Mouse (Mus musculus) testis, adult 2 months (tissue): ENCODE measurements at regions not wholly inside any gene's neighbourhood (a gene's known extent, or its start where the extent isn't known, plus 50 kb on each side); places are given as distances from the start of the nearest gene placed in this dataset.

Experiments used
- H3K27ac ChIP-seq: fragments of 200-500 bp; 2 replicates; pipeline ENCODE4 v1.5.1; 2012; ENCODE audit warnings: low read depth, low read length; ENCODE audit not compliant: control insufficient read depth, insufficient read depth
- H3K27me3 ChIP-seq: fragments of 200-500 bp; 2 replicates; pipeline ENCODE4 v1.6.1; 2012; ENCODE audit warnings: mild to moderate bottlenecking, low read length, moderate library complexity; ENCODE audit not compliant: control insufficient read depth, insufficient read depth
- H3K36me3 ChIP-seq: fragments of 200-500 bp; 2 replicates; pipeline ENCODE4 v1.6.1; 2012; ENCODE audit warnings: mild to moderate bottlenecking, low read length; ENCODE audit not compliant: control insufficient read depth, insufficient read depth
- H3K4me1 ChIP-seq: fragments of 200-500 bp; 2 replicates; pipeline ENCODE4 v1.6.1; 2012; ENCODE audit warnings: low read length; ENCODE audit not compliant: control insufficient read depth, insufficient read depth
- H3K4me3 ChIP-seq: fragments of 200-500 bp; 2 replicates; pipeline ENCODE4 v1.5.1; 2012; ENCODE audit warnings: low read depth, mild to moderate bottlenecking, low read length, moderate library complexity, mixed read lengths; ENCODE audit not compliant: control insufficient read depth
- CTCF ChIP-seq: fragments of 200-500 bp; IDR thresholded peaks from 2 replicates; pipeline ENCODE4 v1.5.1; 2012; ENCODE audit warnings: low read depth, mild to moderate bottlenecking, inconsistent platforms, low read length, moderate library complexity; ENCODE audit not compliant: control insufficient read depth, insufficient read depth, insufficient replicate concordance
- POLR2A ChIP-seq: fragments of 200-500 bp; IDR thresholded peaks from 2 replicates; pipeline ENCODE4 v1.6.1; 2012; ENCODE audit warnings: low read depth, mild to moderate bottlenecking, inconsistent platforms, low read length, moderate library complexity; ENCODE audit not compliant: control insufficient read depth

DNA sequence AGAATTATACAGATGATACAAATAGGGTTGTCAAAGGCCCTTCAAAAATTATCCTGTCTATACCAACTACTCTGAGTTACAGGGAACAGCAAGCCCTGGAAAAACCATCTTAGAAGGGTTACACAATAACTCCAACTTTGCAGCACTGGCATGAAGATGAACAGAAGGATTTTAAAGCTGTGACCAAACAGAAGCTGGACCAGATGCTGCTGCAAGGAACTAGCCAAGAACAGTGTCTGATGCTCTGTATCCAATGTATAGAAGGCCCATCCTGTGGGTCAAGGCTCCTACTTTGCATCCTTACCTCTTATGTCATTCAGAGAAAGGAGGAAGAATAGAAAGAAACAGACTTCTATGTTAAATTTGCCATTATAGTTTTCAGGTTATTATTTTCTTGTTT, 231.3 kb downstream of the AI593442 start:
- TF ChIP-seq CTCF: no peak
- TF ChIP-seq POLR2A: no peak
- Histone ChIP-seq H3K27ac (no peak overlapping the region), H3K4me3 (no peak overlapping the region), H3K27me3 (no peaks in the 10 kb centered on the region), H3K4me1 (no peaks in the 10 kb centered on the region), H3K36me3 (no peaks in the 10 kb centered on the region)

DNA sequence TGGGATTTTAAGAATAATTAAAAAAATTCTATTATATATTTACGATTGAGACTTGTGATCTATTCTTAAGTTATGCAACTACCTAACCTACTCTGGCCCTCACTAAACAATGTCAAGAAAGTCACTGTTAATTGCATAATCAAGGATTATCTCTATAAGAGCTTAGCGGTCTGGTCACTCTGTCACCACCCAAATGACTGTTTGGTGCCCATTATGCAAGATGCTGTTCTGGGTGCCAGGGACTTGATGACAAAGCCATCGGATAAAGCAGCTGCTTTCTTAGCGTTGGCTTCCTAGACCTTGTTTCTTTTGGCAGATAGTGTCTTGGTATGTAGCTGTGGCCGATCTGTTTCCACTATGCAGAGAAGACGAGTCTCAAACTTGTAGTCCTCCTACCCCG, 236.4 kb downstream of the AI593442 start:
- Histone ChIP-seq H3K36me3 (no peaks in the 10 kb centered on the region), H3K4me3 (no peak overlapping the region), H3K4me1 (no peaks in the 10 kb centered on the region), H3K27me3 (no peaks in the 10 kb centered on the region), H3K27ac (no peak overlapping the region)
- TF ChIP-seq POLR2A (no peak), CTCF (no peak)

DNA sequence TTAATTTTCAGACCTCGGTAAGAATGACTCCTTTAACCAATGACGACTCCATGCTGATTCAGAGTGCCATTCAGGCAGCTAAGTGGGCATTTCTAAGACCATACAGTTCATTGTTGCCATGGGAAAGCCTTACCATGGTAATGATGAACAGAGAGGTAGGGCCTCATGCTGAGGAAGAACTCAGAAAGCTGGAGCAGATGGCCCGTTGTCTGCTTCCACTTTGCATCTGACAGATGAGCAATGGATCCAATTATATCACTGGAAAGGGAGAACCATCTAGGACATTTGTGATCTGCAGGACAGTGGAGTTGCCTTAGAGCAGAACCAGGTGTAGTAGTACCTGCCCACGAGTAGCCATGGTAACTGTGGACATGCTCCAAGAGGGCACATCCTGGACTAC, 245.4 kb downstream of the AI593442 start:
- Histone ChIP-seq H3K27ac (no peak overlapping the region), H3K4me1 (no peaks in the 10 kb centered on the region), H3K4me3 (no peak overlapping the region), H3K36me3 (no peaks in the 10 kb centered on the region), H3K27me3 (no peaks in the 10 kb centered on the region)
- TF ChIP-seq CTCF (no peak), POLR2A (no peak)

DNA sequence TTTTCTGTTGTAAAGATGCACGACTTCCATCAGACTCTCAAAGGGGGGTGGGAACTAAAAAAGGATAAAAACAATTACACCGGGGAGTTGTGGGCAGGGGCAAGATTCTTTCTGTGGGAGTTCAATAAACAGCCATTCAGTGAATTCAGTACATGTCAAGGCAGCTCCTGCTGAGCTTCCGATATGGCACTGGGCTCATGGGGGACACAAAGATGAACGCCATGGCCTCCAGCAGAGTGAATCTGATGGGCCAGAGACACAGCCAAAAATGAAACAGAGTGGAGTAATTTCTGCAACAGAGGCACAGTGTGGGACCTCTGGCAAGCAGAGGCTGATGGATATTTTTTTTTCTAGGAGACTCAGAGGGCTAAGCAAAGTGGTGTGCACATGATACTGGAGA, 254.2 kb downstream of the AI593442 start:
- Histone ChIP-seq H3K4me1 (no peaks in the 10 kb centered on the region), H3K4me3 (no peak overlapping the region)

DNA sequence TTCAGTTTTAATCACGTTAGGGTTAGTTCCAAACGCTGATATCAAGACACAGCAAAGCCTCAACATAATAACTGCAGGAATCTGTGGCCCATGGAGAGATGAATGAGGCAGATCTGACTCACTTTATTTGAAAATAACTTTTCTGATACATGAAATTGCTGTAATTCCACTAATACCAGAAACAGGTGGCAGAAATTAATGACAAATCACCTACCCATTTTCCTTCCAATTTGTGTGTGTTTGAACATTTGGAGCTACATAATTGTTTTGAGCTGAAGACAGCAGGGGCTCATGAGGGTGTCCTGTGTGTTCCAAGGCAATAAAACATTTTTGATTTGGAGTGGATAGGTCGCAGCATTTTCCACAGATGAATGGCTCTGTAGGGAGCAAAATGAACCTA, 254.2 kb upstream of the Zc3h12c start:
- Histone ChIP-seq H3K27me3 (no peaks in the 10 kb centered on the region), H3K27ac (no peak overlapping the region), H3K36me3 (no peaks in the 10 kb centered on the region), H3K4me3 (no peak overlapping the region), H3K4me1 (no peaks in the 10 kb centered on the region)
- no peak for TF ChIP-seq CTCF
- TF ChIP-seq POLR2A: no peak

More for the DNA sequence above, 254.2 kb downstream of the AI593442 start:
- H3K27ac ChIP-seq: no peak overlapping the region
- no peak for TF ChIP-seq POLR2A
- TF ChIP-seq CTCF: no peak
- no peaks in the 10 kb centered on the region for H3K36me3 ChIP-seq
- no peaks in the 10 kb centered on the region for H3K27me3 ChIP-seq

DNA sequence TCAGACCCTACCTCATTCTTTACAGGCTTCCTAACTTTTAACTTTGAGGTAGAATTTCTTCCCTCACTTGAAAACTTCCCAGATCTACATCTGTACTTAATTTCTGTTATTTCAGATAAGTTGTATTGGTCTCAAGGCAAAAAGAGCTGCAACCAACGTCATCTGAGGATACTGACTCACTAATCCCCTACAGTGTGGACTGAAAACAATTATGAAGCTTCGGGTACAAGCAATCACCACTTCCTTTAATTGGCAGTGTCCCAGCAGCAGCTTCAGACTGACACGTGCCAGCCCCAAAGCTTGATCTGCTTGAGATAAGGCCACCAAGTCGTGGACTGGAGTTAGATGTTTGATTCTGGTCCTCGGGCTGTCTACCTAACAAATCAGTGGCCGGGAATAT, 247.3 kb upstream of the Zc3h12c start:
- H3K4me1 ChIP-seq: no peaks in the 10 kb centered on the region
- no peak for TF ChIP-seq CTCF
- TF ChIP-seq POLR2A: no peak
- H3K36me3 ChIP-seq: no peaks in the 10 kb centered on the region
- no peaks in the 10 kb centered on the region for H3K27me3 ChIP-seq
- no peak overlapping the region for H3K27ac ChIP-seq
- H3K4me3 ChIP-seq: no peak overlapping the region

DNA sequence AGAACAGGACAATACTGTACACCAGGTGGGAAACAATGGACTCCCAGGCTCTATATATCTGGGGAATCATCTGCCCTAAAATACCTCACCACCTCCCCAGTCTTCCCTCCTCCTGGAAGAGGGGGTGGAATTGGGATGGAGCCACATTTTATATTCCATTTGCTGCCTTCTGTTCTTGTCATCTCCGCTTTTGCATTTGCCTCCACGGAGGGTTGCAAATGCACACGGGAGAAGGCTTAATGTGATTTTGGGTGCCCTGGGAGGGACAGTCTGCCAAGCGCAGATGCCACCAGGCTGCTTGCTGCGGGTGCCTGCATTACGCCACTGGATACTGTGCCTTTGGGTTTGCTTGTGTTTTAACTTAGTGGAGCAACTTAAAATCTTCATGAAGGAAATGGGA, 239.5 kb upstream of the Zc3h12c start:
- Histone ChIP-seq H3K4me3 (no peak overlapping the region), H3K36me3 (no peaks in the 10 kb centered on the region)
- TF ChIP-seq CTCF (no peak), POLR2A (no peak)

DNA sequence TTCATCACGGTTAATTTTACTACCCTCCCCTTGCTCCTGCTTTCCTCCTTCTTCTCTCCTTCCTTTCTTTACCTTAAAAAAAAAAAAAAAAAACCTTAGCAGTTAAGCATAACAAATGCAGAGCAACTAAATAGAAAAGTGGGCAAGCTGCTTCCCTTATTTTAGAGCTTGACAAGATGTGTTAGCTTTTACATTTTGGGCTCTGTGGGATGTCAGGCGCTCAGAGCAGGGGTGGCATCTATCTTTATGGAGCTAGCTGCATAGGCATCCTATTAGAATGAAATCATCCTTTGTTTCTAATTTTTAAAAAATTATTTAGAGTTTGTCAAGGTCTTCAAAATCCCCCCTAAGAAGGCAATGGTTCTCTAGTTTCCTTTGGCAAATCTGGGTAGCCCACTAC, 234.1 kb upstream of the Zc3h12c start:
- TF ChIP-seq POLR2A (no peak), CTCF (no peak)
- H3K36me3 ChIP-seq: no peaks in the 10 kb centered on the region
- no peak overlapping the region for H3K27ac ChIP-seq

More for the DNA sequence above, 239.5 kb upstream of the Zc3h12c start:
- Histone ChIP-seq H3K27me3 (no peaks in the 10 kb centered on the region), H3K27ac (no peak overlapping the region), H3K4me1 (peaks cover 2% of the 10 kb centered on the region; the same call in 1 of the 2 replicates)

More for the DNA sequence above, 234.1 kb upstream of the Zc3h12c start:
- no peaks in the 10 kb centered on the region for H3K27me3 ChIP-seq
- peak overlapping the region; percentile 17 for H3K4me3 ChIP-seq
- peaks cover 2% of the 10 kb centered on the region; the same call in 1 of the 2 replicates for H3K4me1 ChIP-seq
